Mouse (Mus musculus): ENCODE results near the gene Elmo1. TPM values are rescaled to one million over a fixed set of nuclear protein-coding genes. Genes with fewer than 3 reads are reported as not detected.

The Elmo1 gene
- total RNA-seq, 2 experiments from 2014 or later, result 17.9 to 24.9 TPM

GRCm38 (mm10) chr13:20157059-20157458 is 66.7 kb downstream of the Elmo1 start:
- DNase-seq, result no peak

- DNase-seq, result peak; percentile 23
Measured at GRCm38 (mm10) chr13:20157529-20157928, 67.1 kb downstream of the Elmo1 start.

DNA sequence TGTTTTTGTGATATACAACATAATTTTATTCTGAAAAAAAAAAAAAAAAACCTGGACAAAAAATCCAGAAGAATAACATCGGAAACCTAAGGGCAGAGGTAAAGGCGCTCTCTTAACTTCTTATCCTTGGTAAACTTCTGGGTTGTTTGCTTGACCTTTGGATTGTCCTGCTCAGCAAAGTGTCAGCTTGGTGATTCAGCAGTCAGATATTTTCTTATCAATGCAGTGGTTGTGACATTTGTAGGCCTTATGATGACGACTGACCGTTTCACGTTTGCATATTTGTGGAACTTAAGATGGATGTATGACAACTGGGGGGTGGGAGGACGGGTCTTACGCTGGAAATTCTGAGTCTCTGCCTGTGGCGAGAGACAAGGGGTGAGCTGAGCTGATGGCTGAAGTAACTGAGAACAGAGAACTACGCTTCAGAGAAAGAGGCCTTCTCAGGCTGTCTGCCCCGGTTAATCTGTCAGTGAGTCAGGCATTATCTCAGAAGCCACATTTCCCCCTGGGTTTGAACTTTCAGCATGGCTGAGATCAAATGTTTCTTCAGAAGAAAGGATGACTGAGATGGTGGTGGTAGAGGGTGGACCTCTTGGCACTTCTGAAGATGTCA is 73.1 kb downstream of the Elmo1 start:
- DNase-seq, result peak; percentile 20

- no peak for DNase-seq
Measured at GRCm38 (mm10) chr13:20164837-20165236, 74.4 kb downstream of the Elmo1 start.

DNA sequence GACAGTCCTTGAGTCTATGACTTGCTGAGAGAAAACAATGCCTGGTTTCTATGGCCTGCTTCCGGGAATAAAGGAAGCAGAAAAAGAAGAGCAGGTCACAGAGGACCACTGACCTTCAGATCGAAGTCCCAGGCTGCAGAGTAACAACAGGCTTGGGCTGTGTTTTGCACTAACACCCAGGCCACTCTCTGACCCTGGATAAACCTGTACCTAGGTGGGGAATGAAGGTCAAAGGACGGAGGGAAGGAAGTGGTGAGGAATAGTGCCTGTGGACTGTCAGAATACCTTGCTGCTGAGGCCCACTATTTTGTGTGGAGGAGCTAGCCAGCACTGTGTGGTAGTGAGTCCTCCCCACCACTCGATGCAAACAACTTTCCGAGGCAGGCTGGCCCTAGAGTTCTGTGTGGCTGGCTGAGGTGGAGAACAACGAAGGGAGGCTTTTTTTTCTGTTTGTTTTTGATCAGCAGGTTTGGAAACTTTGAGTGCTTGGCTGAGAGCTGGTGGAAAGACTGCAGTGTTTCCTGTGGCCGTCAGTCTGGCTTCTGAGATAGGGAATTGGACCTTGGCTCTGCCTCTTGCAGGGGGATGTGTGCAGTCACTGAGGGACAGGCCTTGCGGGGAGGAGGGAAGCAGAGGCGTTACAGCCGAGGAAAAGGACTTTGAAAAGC is 83.7 kb downstream of the Elmo1 start:
- DNase-seq, result peak; percentile 48

DNA sequence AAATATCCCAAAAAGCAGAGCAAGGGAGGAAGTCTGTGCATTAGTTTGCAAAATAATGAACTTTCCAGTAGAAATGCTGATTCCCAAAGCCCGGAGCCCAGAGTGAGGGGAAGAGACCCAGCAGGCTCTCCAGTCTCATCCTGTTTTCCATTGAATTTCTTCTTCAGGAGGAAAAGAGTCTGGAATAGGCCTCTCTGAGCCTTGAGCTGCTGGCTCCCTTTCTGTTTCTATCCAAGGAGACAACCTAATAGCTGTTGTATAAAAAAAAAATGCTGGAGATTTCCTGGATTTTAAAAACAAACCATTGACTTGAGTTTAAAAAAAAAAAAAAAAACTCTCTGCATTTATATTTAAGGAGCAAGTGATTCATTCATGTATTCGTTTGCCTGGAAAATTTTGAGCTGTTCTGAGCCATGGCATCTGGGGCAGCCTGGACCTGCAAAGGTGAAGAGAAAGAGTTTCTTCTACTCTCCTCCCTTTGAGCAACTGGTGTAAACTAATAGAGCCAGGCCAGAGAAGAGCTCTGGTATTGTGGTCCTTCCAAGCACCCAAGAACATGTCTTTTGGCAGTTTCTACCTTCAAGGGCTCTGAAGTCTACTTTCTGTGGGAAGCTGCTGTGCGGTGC is 84.4 kb downstream of the Elmo1 start:
- no peak for DNase-seq

DNA sequence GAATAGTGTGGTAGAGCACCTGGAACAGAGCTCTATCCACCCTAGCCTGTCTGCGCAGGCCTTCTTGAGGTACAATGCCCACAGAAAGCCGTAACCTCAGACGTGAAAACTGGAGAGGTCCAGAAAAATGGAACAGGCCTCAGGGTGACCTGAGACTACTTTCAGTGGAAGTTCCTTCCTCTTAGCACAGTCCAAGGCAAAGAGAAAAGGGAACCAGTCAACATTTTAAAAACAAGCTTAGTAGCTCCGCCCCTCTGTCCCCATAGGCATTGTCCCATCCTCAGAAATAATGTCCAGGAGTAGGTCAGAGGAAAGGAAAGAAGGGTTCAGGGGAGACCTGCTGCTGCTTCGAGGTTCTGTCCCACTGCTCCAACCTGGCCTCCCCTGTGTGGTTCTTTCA is 90.3 kb downstream of the Elmo1 start:
- DNase-seq, result no peak

GRCm38 (mm10) chr13:20181321-20181720 is 90.9 kb downstream of the Elmo1 start:
- DNase-seq, result peak; percentile 61

DNA sequence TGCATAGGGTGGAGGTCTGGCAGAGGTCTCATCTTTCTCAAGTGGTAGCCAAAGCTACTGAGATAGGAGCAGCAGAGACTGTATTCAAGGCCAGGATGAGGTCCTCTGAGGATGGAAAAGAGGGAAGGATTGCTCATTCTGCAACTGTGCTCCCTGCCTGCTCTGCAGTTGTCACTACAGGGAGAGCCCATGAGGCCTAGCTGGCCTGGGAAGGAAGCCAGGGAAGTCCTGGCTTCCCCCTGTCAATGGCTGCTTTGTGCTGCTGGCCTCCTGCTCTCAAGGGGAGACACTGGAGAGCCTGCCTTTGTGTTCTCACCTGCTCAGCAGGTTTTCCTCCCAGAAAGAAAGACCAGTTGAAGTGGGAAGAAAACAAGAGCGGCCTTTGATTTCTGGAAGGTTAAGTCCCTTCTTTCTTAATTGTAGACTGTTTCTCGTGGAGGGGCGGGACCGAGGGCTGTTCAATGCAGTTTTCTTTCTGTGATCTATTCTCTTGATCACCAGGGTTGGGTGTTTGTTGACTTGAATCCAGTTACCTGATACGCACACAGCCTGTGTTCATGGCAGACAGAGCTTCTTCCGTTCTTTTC is 91.9 kb downstream of the Elmo1 start:
- peak; percentile 49 for DNase-seq

- DNase-seq, result peak; percentile 54
Measured at GRCm38 (mm10) chr13:20183512-20184238, 93.3 kb downstream of the Elmo1 start.

- no peak for DNase-seq
Measured at GRCm38 (mm10) chr13:20184239-20185033, 94.0 kb downstream of the Elmo1 start.

- no peak for DNase-seq
Measured at GRCm38 (mm10) chr13:20185034-20185846, 94.8 kb downstream of the Elmo1 start.

- DNase-seq, result no peak
Measured at GRCm38 (mm10) chr13:20185847-20186213, 95.4 kb downstream of the Elmo1 start.

GRCm38 (mm10) chr13:20187647-20188046 is 97.3 kb downstream of the Elmo1 start:
- DNase-seq, result no peak

- DNase-seq, result no peak
Measured at GRCm38 (mm10) chr13:20192009-20192584, 101.7 kb downstream of the Elmo1 start.

DNA sequence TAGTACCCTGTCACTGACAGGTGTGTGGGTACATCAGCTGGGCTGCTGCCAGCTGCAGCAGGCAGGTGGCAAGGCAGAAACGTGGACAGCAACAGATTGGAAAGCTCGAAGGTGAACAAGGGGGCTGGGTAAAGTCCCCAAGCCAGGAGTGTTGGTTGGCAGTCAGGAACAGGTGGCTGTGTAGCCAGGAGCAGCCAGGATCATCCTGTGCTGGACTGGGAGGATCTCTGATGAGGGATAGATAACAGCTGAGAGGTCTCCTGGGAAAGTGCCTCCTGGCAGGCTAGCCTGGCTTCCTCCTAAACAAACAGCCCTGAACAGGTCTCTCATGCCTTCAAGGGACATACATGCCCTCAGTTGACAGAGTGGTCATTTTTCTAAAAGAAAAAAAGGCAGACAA is 110.2 kb downstream of the Elmo1 start:
- no peak for DNase-seq

DNA sequence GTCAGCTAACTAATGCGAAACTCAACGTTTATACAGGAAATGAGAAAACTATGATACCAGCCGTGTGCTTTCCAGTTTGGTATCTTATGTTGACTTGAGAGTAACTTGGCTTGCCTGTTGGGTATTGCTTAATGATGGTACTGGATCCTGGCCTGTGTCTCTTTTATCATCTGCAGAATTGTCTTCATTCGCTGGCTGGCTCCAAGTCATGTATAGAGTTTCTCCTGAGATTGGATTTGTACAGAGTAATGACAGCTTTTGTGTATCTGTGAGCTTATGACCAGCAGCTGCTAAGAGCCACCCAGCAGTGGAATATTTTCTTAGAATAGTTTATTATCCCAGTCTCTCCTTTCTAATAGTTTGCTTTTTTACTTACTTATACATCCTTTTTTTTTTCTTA is 112.2 kb downstream of the Elmo1 start:
- no peak for DNase-seq

DNA sequence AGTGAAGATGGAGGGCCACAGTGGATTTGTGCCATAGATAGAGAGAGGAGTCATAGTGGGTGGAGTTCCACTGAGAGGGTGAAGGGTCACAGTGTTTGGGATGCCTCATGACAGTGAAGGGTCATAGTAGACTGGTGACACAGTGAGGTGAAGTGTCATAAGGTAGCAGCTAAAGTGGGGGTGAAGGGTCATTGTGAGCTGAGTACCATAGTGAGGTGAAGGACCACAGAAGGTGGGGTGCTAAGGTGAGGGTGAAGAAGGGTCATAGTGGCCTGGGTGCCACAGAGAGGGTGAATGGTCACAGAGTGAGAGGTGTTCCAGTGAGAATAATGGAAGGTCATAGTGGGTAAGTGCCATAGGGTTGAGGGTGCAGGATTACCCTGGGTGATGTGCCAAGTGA is 113.8 kb downstream of the Elmo1 start:
- no peak for DNase-seq

GRCm38 (mm10) chr13:20205007-20205745 is 114.8 kb downstream of the Elmo1 start:
- DNase-seq, result peak; percentile 20

DNA sequence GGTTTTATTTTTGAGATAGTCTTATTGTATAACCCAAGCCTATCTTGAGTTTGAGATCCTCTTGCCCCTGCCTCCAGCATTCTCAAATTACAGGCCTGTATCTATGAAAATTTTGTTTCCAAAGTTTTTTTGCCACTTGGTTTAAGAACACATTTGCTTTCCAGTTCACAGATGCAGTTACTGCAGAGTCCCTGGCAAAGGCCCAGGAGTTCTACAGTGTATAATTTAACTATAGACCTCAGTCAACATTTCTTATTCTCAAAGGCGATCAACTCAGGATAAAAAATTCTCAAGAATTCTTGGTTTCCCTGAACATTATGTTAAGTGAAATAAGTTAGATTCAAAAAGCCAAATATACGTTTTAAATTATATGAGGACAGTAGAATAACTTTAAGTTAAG is 115.3 kb downstream of the Elmo1 start:
- no peak for DNase-seq

All from adrenal gland, postnatal 10 days (tissue).